Mouse (Mus musculus) kidney, adult 2 months (tissue): ENCODE data around the gene Pepd.

Experiments used
- CTCF ChIP-seq: fragments of 200-500 bp; conservative IDR thresholded peaks from 2 replicates; pipeline ENCODE4 v1.5.1; 2011; ENCODE audit warnings: low read depth, mild to moderate bottlenecking, control low read depth, low read length, moderate library complexity, mixed read lengths; ENCODE audit not compliant: insufficient read depth, insufficient read length
- POLR2A ChIP-seq: fragments of 200-500 bp; IDR thresholded peaks from one replicate; pipeline ENCODE4 v1.6.1; 2011; ENCODE audit warnings: low read depth, low read length, control low read depth

GRCm38 (mm10) chr7:35030567-35030966 lies 118.4 kb downstream of the Pepd start:
- TF ChIP-seq CTCF (no peak), POLR2A (no peak)
